Mouse (Mus musculus): ENCODE results near the gene Akip1. TPM values are rescaled to one million over a fixed set of nuclear protein-coding genes. Genes with fewer than 3 reads are reported as not detected.

Gene Akip1
- 27.6 and 29.1 TPM in 2 replicates for polyA plus RNA-seq (2016; fragmentation: Nextera tagmentation; extraction: Ambion mirVana)

- Histone ChIP-seq H3K27ac (peak within 1 kb of the TSS; percentile 93), H3K4me1 (peaks cover 30% of the 10 kb centered on the region), H3K9me3 (no peaks in the 10 kb centered on the region), H3K4me3 (peak within 1 kb of the TSS; percentile 73), H3K36me3 (replicated peaks) (peaks cover 11% of the 10 kb centered on the region), H3K27me3 (ENCODE audit: poor library complexity, severe bottlenecking) (peaks cover 11% of the 10 kb centered on the region)
- peak; percentile 98 for DNase-seq (ENCODE audit: extremely low spot score, low spot score)
- under 1% methylated on average over 61 of the region's 61 CpGs for WGBS
Observed at GRCm38 (mm10) chr7:109703190-109704015, at the start of gene Akip1, which contains the start of gene St5. Gene Akip1, plus strand, starts transcription at chr7:109703690. Gene St5, minus strand, starts transcription at chr7:109703605.

- H3K27me3 ChIP-seq (ENCODE audit: poor library complexity, severe bottlenecking), result no peaks in the 10 kb centered on the region
- H3K4me3 ChIP-seq, result no peak overlapping the region
- no peak overlapping the region for H3K27ac ChIP-seq
- no peaks in the 10 kb centered on the region for H3K9me3 ChIP-seq
- no peaks in the 10 kb centered on the region for H3K4me1 ChIP-seq
- no peaks in the 10 kb centered on the region for H3K36me3 ChIP-seq (replicated peaks)
- 90% methylated on average over 5 of the region's 5 CpGs for WGBS
- no peak for DNase-seq (ENCODE audit: extremely low spot score, low spot score)
Observed at GRCm38 (mm10) chr7:109654871-109655270, 48.6 kb upstream of the Akip1 start.

GRCm38 (mm10) chr7:109657884-109658283, 45.6 kb upstream of the Akip1 start:
- H3K4me1 ChIP-seq, result peaks cover 11% of the 10 kb centered on the region
- no peak overlapping the region for H3K4me3 ChIP-seq
- H3K27ac ChIP-seq, result no peak overlapping the region
- DNase-seq (ENCODE audit: extremely low spot score, low spot score), result no peak
- no peaks in the 10 kb centered on the region for H3K9me3 ChIP-seq
- no peaks in the 10 kb centered on the region for H3K27me3 ChIP-seq (ENCODE audit: poor library complexity, severe bottlenecking)
- whole genome bisulfite sequencing, result 65% methylated on average over 6 of the region's 6 CpGs
- H3K36me3 ChIP-seq (replicated peaks), result no peaks in the 10 kb centered on the region

- H3K36me3 ChIP-seq (replicated peaks), result no peaks in the 10 kb centered on the region
- no peak overlapping the region for H3K27ac ChIP-seq
- H3K4me1 ChIP-seq, result peaks cover 11% of the 10 kb centered on the region
- 95% methylated on average over 2 of the region's 2 CpGs for WGBS
- H3K9me3 ChIP-seq, result no peaks in the 10 kb centered on the region
- peaks cover 6% of the 10 kb centered on the region; the same call in 1 of the 2 replicates for H3K27me3 ChIP-seq (ENCODE audit: poor library complexity, severe bottlenecking)
- H3K4me3 ChIP-seq, result no peak overlapping the region
- DNase-seq (ENCODE audit: extremely low spot score, low spot score), result no peak
Observed at GRCm38 (mm10) chr7:109659278-109659677, 44.2 kb upstream of the Akip1 start.

- DNase-seq (ENCODE audit: extremely low spot score, low spot score), result no peak
- 75% methylated on average over 4 of the region's 4 CpGs for WGBS
- Histone ChIP-seq H3K4me1 (peaks cover 11% of the 10 kb centered on the region), H3K4me3 (no peak overlapping the region), H3K36me3 (replicated peaks) (no peaks in the 10 kb centered on the region), H3K27me3 (ENCODE audit: poor library complexity, severe bottlenecking) (peaks cover 7% of the 10 kb centered on the region; the same call in 1 of the 2 replicates), H3K9me3 (no peaks in the 10 kb centered on the region), H3K27ac (no peak overlapping the region)
Observed at GRCm38 (mm10) chr7:109662626-109663025, 40.9 kb upstream of the Akip1 start.

- 83% methylated on average over 5 of the region's 5 CpGs for WGBS
- H3K9me3 ChIP-seq, result no peaks in the 10 kb centered on the region
Observed at GRCm38 (mm10) chr7:109666664-109667063, 36.8 kb upstream of the Akip1 start.

GRCm38 (mm10) chr7:109669426-109670170, 33.9 kb upstream of the Akip1 start:
- Histone ChIP-seq H3K36me3 (replicated peaks) (no peaks in the 10 kb centered on the region), H3K4me1 (peaks cover 29% of the 10 kb centered on the region), H3K9me3 (no peaks in the 10 kb centered on the region), H3K27ac (no peak overlapping the region), H3K4me3 (peak overlapping the region; percentile 1; the same call in 1 of the 2 replicates), H3K27me3 (ENCODE audit: poor library complexity, severe bottlenecking) (peaks cover 15% of the 10 kb centered on the region; the same call in 1 of the 2 replicates)
- DNase-seq (ENCODE audit: extremely low spot score, low spot score), result no peak
- WGBS, result 82% methylated on average over 5 of the region's 5 CpGs

More at GRCm38 (mm10) chr7:109666664-109667063, 36.8 kb upstream of the Akip1 start:
- Histone ChIP-seq H3K4me1 (peaks cover 27% of the 10 kb centered on the region), H3K27me3 (ENCODE audit: poor library complexity, severe bottlenecking) (peaks cover 17% of the 10 kb centered on the region; the same call in 1 of the 2 replicates), H3K4me3 (no peak overlapping the region), H3K27ac (no peak overlapping the region), H3K36me3 (replicated peaks) (no peaks in the 10 kb centered on the region)
- no peak for DNase-seq (ENCODE audit: extremely low spot score, low spot score)

GRCm38 (mm10) chr7:109671581-109672471, 31.7 kb upstream of the Akip1 start:
- Histone ChIP-seq H3K4me3 (peak overlapping the region; percentile 70), H3K36me3 (replicated peaks) (no peaks in the 10 kb centered on the region), H3K27me3 (ENCODE audit: poor library complexity, severe bottlenecking) (peaks cover 15% of the 10 kb centered on the region; the same call in 1 of the 2 replicates), H3K4me1 (peaks cover 29% of the 10 kb centered on the region), H3K27ac (peak overlapping the region; percentile 93), H3K9me3 (no peaks in the 10 kb centered on the region)
- under 1% methylated on average over 41 of the region's 44 CpGs for WGBS
- peak; percentile 76 for DNase-seq (ENCODE audit: extremely low spot score, low spot score)

GRCm38 (mm10) chr7:109674944-109675628, 28.4 kb upstream of the Akip1 start:
- H3K9me3 ChIP-seq, result no peaks in the 10 kb centered on the region
- H3K4me3 ChIP-seq, result no peak overlapping the region
- WGBS, result 86% methylated on average over 4 of the region's 4 CpGs
- H3K36me3 ChIP-seq (replicated peaks), result no peaks in the 10 kb centered on the region
- H3K27ac ChIP-seq, result no peak overlapping the region
- peaks cover 15% of the 10 kb centered on the region; the same call in 1 of the 2 replicates for H3K27me3 ChIP-seq (ENCODE audit: poor library complexity, severe bottlenecking)
- peaks cover 24% of the 10 kb centered on the region for H3K4me1 ChIP-seq
- no peak for DNase-seq (ENCODE audit: extremely low spot score, low spot score)

GRCm38 (mm10) chr7:109680284-109680683, 23.2 kb upstream of the Akip1 start:
- 88% methylated on average over 2 of the region's 2 CpGs for WGBS
- Histone ChIP-seq H3K4me1 (no peaks in the 10 kb centered on the region), H3K27ac (no peak overlapping the region), H3K27me3 (ENCODE audit: poor library complexity, severe bottlenecking) (no peaks in the 10 kb centered on the region), H3K9me3 (no peaks in the 10 kb centered on the region), H3K4me3 (no peak overlapping the region), H3K36me3 (replicated peaks) (no peaks in the 10 kb centered on the region)
- no peak for DNase-seq (ENCODE audit: extremely low spot score, low spot score)

GRCm38 (mm10) chr7:109680879-109681278, 22.6 kb upstream of the Akip1 start:
- Histone ChIP-seq H3K9me3 (no peaks in the 10 kb centered on the region), H3K36me3 (replicated peaks) (no peaks in the 10 kb centered on the region), H3K4me3 (no peak overlapping the region), H3K27me3 (ENCODE audit: poor library complexity, severe bottlenecking) (no peaks in the 10 kb centered on the region), H3K27ac (no peak overlapping the region), H3K4me1 (no peaks in the 10 kb centered on the region)
- WGBS, result 100% methylated on average over 1 of the region's 1 CpGs
- DNase-seq (ENCODE audit: extremely low spot score, low spot score), result no peak
